Mouse (Mus musculus) limb, embryonic 14.5 days (tissue): ENCODE results near the gene Map2k7. TPM values are rescaled to one million over a fixed set of nuclear protein-coding genes. Genes with fewer than 3 reads are reported as not detected.
A peak's percentile ranks its signal among the peaks of the same experiment; 100 is the strongest.

Experiments
- ATAC-seq: fragments of 200-750 bp; cut with Nextera tagmentation; 2 replicates; pipeline ENCODE4 v1.8.0; 2017; ENCODE audit warnings: low read depth, moderate number of reproducible peaks, moderate TSS enrichment; ENCODE audit not compliant: low FRiP score
- DNase-seq: peaks from one replicate; pipeline ENCODE4 v3.0.0-alpha.2; 2015; ENCODE audit warnings: low spot score
- H3K27ac ChIP-seq: fragments of 300-500 bp; sonication (generic); replicated peaks from 2 replicates; pipeline ENCODE4 v1.5.1; 2014; ENCODE audit warnings: low read depth, mild to moderate bottlenecking, low read length, moderate library complexity, mixed read lengths
- H3K27me3 ChIP-seq: fragments of 300-500 bp; sonication (generic); 2 replicates; pipeline ENCODE4 v1.6.1; 2014; ENCODE audit warnings: low read length, mixed read lengths; ENCODE audit not compliant: control insufficient read depth, insufficient read depth
- H3K36me3 ChIP-seq: fragments of 300-500 bp; sonication (generic); 2 replicates; pipeline ENCODE4 v1.6.1; 2014; ENCODE audit warnings: mild to moderate bottlenecking, low read length, moderate library complexity, mixed read lengths; ENCODE audit not compliant: control insufficient read depth, insufficient read depth
- H3K4me1 ChIP-seq: fragments of 300-500 bp; sonication (generic); 2 replicates; pipeline ENCODE4 v1.6.1; 2014; ENCODE audit warnings: antibody characterized with exemption, low read length, mixed read lengths; ENCODE audit not compliant: control insufficient read depth, insufficient read depth
- H3K4me2 ChIP-seq: fragments of 300-500 bp; sonication (generic); replicated peaks from 2 replicates; pipeline ENCODE4 v1.6.1; 2014; ENCODE audit warnings: low read depth, mild to moderate bottlenecking, low read length, moderate library complexity; ENCODE audit not compliant: severe bottlenecking
- H3K4me3 ChIP-seq: fragments of 300-500 bp; sonication (generic); replicated peaks from 2 replicates; pipeline ENCODE4 v1.5.1; 2014; ENCODE audit warnings: low read length
- H3K9ac ChIP-seq: fragments of 300-500 bp; sonication (generic); 2 replicates; pipeline ENCODE4 v1.6.1; 2014; ENCODE audit warnings: mild to moderate bottlenecking, low read depth, low read length, moderate library complexity; ENCODE audit not compliant: severe bottlenecking
- H3K9me3 ChIP-seq: fragments of 300-500 bp; sonication (generic); 2 replicates; pipeline ENCODE4 v1.6.1; 2016; ENCODE audit warnings: low read length; ENCODE audit not compliant: control insufficient read depth
- POLR2A ChIP-seq: fragments of 200-500 bp; IDR thresholded peaks from 2 replicates; pipeline ENCODE4 v1.8.0; 2012; ENCODE audit warnings: inconsistent platforms, mild to moderate bottlenecking, moderate library complexity, borderline replicate concordance; ENCODE audit not compliant: insufficient read depth, insufficient read length; ENCODE audit errors: extremely low read depth
- WGBS: fragments of 180-500 bp; shearing (Covaris S2); extraction: QIAGEN DNeasy Blood & Tissue Kit; methylation state at CpG from one replicate; pipeline ENCODE4 v1.1.7; 2014; 5-methylcytosine and 5-hydroxymethylcytosine counted together
- polyA plus RNA-seq, 2 experiments: library from polyadenylated mRNA; depleted of rRNA in 1 of 2; stranded (reverse) in 1 of 2; unstranded in 1 of 2; fragments of >200 nt; fragmentation: Nextera tagmentation in 1 of 2; extraction: Ambion mirVana in 1 of 2; gene quantifications; 2 replicates each; pipeline versions ENCODE4 v1.2.1 to v1.2.3; 2012 to 2014

Map2k7 gene
- polyA plus RNA-seq, 2 experiments: 18.5 to 65.3 TPM

DNA sequence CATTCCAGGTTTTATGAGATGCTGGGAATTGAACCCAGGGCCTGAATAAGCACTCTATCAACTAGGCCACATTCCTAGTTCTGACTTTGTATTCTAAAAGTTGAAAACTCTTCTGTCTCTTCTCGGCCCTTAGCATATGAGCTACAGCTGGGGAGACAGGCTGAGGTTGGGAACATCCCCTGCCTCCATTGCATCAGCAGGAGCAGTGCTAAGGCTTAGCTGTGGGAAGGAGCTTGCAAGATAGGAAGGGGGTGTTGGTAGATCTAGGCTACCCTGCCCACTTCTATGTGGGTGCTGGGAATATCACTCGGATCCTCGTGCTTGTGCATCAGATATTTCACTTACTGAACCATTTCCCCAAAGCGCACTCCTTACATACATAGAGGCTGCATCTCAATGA lies 10.6 kb upstream of the Map2k7 start:
- Histone ChIP-seq H3K27me3 (peaks cover 14% of the 10 kb centered on the region), H3K27ac (no peak overlapping the region), H3K4me2 (no peak overlapping the region), H3K4me1 (peaks cover 6% of the 10 kb centered on the region; the same call in 1 of the 2 replicates), H3K9ac (no peak overlapping the region), H3K36me3 (no peaks in the 10 kb centered on the region), H3K4me3 (no peak overlapping the region), H3K9me3 (no peaks in the 10 kb centered on the region)
- DNase-seq (no peak), ATAC-seq (no peak)
- TF ChIP-seq POLR2A: no peak
- WGBS: 93% methylated on average over 4 of the region's 4 CpGs

DNA sequence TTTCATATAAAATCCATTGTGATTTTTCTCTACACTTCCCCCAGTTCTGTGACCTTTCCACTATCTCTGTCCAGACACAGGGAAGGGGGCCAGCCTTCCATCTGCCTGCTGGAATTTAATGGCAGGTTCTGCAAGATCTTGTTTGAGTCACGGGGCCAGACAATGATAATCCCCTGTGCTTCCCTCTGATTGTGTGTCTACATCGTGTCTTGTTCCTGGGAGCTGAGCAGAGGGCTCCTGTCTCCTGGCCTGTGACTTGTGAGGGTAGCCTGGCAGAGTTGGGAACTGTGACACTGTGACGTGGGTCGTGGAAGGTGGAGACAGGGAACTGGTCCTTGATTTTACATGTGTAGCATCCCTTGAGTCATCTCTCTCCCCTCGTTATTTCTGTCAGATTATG lies 8.8 kb upstream of the Map2k7 start:
- no peak for ATAC-seq
- 67% methylated on average over 5 of the region's 5 CpGs for WGBS
- no peak overlapping the region for H3K4me2 ChIP-seq

GRCm38 (mm10) chr8:4230612-4231351 lies 7.8 kb upstream of the Map2k7 start:
- H3K4me3 ChIP-seq: no peak overlapping the region
- peaks cover 14% of the 10 kb centered on the region for H3K27me3 ChIP-seq
- WGBS: 51% methylated on average over 10 of the region's 10 CpGs
- TF ChIP-seq POLR2A: no peak
- H3K9ac ChIP-seq: no peak overlapping the region
- H3K27ac ChIP-seq: no peak overlapping the region
- H3K36me3 ChIP-seq: no peaks in the 10 kb centered on the region
- H3K4me2 ChIP-seq: no peak overlapping the region
- DNase-seq: no peak
- ATAC-seq: no peak
- H3K4me1 ChIP-seq: peaks cover 6% of the 10 kb centered on the region; the same call in 1 of the 2 replicates
- no peaks in the 10 kb centered on the region for H3K9me3 ChIP-seq

More for the DNA sequence above, 8.8 kb upstream of the Map2k7 start:
- peaks cover 6% of the 10 kb centered on the region; the same call in 1 of the 2 replicates for H3K4me1 ChIP-seq
- H3K36me3 ChIP-seq: no peaks in the 10 kb centered on the region
- no peak overlapping the region for H3K27ac ChIP-seq
- no peak for TF ChIP-seq POLR2A
- DNase-seq: no peak
- H3K4me3 ChIP-seq: no peak overlapping the region
- no peaks in the 10 kb centered on the region for H3K9me3 ChIP-seq
- H3K27me3 ChIP-seq: peaks cover 14% of the 10 kb centered on the region
- H3K9ac ChIP-seq: no peak overlapping the region

DNA sequence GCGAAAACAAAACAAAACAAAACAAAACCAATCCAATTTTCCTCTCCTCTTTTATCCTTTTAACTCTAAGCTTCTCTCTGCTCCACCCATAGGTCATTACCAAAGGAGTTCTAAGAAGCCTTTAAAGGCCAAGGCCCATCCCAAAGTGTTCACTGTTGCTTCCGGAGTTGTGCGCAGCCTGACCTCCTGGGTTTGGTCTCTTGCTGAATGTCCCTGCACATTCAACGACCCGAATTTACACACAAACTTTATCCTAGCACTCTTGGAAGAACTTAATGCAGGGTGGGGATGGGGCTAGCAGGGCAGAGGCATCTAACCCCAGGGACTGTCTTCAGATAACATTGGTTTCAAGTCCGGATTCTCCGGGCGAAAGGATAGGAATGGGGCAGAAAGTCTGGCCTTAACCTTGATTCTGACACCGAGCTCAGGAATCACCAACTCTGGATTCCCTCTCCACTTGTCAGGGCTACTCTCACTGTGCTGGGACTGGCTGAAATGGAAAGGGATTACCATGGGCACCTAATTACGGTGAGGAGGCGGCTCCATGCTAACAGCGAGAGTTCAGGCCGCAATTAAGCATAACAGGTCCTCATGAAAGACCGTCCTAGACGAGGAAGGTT lies 616 bp upstream of the Map2k7 start:
- H3K4me2 ChIP-seq: peak overlapping the region; percentile 81
- ATAC-seq: no peak
- H3K27ac ChIP-seq: peak overlapping the region; percentile 93

DNA sequence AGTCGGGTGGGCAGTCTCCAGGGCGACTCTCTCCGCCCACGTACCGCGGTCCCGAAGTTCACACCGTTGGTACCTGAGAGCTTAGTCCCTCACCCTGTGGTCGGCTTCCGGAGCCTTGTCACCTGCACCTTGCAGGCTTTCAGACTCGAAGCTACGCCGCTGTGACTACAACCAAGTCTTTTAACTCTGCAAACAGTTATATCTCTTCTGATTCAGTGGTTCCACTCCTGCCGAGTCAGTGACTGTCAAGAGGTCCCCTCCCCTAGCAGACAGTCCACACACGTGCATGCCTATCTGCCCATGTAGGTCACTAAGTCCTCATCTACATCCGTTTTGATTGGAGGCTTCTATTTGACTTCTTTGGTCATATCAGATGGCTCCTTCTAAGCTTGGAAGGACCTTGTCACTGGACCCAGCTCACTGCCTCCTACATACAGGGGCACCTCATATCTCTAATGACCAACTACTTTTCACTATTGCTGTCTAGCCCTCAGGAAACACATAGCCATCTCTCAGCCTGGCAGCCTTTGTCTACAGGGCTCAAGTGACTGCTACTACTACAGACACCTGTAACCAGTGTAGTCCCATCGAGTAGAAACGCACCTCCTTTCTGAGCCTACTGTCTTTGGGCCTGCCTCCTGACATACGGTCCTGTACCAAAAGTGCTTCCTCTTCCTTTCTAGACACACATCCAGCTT lies 802 bp downstream of the Map2k7 start:
- no peaks in the 10 kb centered on the region for H3K27me3 ChIP-seq
- WGBS: 13% methylated on average over 19 of the region's 19 CpGs
- H3K4me1 ChIP-seq: peaks cover 16% of the 10 kb centered on the region
- H3K4me2 ChIP-seq: peak overlapping the region; percentile 86
- DNase-seq (no peak), ATAC-seq (no peak)
- H3K27ac ChIP-seq: peak overlapping the region; percentile 84; the same call in 1 of the 2 replicates
- peak overlapping the region; percentile 82 for H3K4me3 ChIP-seq
- peaks cover 34% of the 10 kb centered on the region for H3K36me3 ChIP-seq
- H3K9ac ChIP-seq: peak overlapping the region; percentile 88
- no peak for TF ChIP-seq POLR2A
- H3K9me3 ChIP-seq: no peaks in the 10 kb centered on the region

More for the DNA sequence above, 616 bp upstream of the Map2k7 start:
- Histone ChIP-seq H3K9me3 (no peaks in the 10 kb centered on the region), H3K9ac (peak overlapping the region; percentile 71), H3K36me3 (peaks cover 20% of the 10 kb centered on the region), H3K27me3 (no peaks in the 10 kb centered on the region), H3K4me3 (peak overlapping the region; percentile 82), H3K4me1 (peaks cover 16% of the 10 kb centered on the region)
- DNase-seq: no peak
- TF ChIP-seq POLR2A: no peak
- WGBS: 20% methylated on average over 15 of the region's 15 CpGs
